Mouse (Mus musculus) midbrain, embryonic 13.5 days (tissue): ENCODE measurements around the gene Cel. TPM values are rescaled to one million over a fixed set of nuclear protein-coding genes. Genes with fewer than 3 reads are reported as not detected.
A peak's percentile ranks its signal among the peaks of the same experiment; 100 is the strongest.

Experiments used
- ATAC-seq: fragments of 200-750 bp; cut with Nextera tagmentation; 2 replicates; pipeline ENCODE4 v1.8.0; 2017; ENCODE audit warnings: mild to moderate bottlenecking, moderate TSS enrichment, moderate library complexity
- H3K27ac ChIP-seq: fragments of 300-500 bp; sonication (generic); 2 replicates; pipeline ENCODE4 v1.5.1; 2015; ENCODE audit warnings: inconsistent platforms, mild to moderate bottlenecking, moderate library complexity
- H3K27me3 ChIP-seq: fragments of 300-500 bp; sonication (generic); 2 replicates; pipeline ENCODE4 v1.6.1; 2015; ENCODE audit warnings: mild to moderate bottlenecking, inconsistent platforms
- H3K36me3 ChIP-seq: fragments of 300-500 bp; sonication (generic); 2 replicates; pipeline ENCODE4 v1.6.1; 2015; ENCODE audit warnings: mild to moderate bottlenecking, inconsistent platforms
- H3K4me1 ChIP-seq: fragments of 300-500 bp; sonication (generic); replicated peaks from 2 replicates; pipeline ENCODE4 v1.6.1; 2015; ENCODE audit warnings: inconsistent platforms
- H3K4me2 ChIP-seq: fragments of 300-500 bp; sonication (generic); replicated peaks from 2 replicates; pipeline ENCODE4 v1.6.1; 2015; ENCODE audit warnings: moderate library complexity, mild to moderate bottlenecking, inconsistent platforms
- H3K4me3 ChIP-seq: fragments of 300-500 bp; sonication (generic); replicated peaks from 2 replicates; pipeline ENCODE4 v1.5.1; 2015; ENCODE audit warnings: mild to moderate bottlenecking, inconsistent platforms
- H3K9ac ChIP-seq: fragments of 300-500 bp; sonication (generic); replicated peaks from 2 replicates; pipeline ENCODE4 v1.6.1; 2015; ENCODE audit warnings: mild to moderate bottlenecking, inconsistent platforms
- H3K9me3 ChIP-seq: fragments of 300-500 bp; sonication (generic); 2 replicates; pipeline ENCODE4 v1.6.1; 2016; ENCODE audit warnings: mild to moderate bottlenecking, inconsistent platforms
- WGBS: fragments of 180-500 bp; shearing (Covaris S2); methylation state at CpG from one replicate; pipeline ENCODE4 v1.1.7; 2015; 5-methylcytosine and 5-hydroxymethylcytosine counted together
- polyA plus RNA-seq: library from polyadenylated mRNA; unstranded; fragments of >200 nt; fragmentation: Nextera tagmentation; extraction: Ambion mirVana; gene quantifications from 2 replicates; pipeline ENCODE4 v1.2.1, GENCODE M21; 2015

The Cel gene
- polyA plus RNA-seq, 1 experiment from 2014 or later = 0.07 TPM

GRCm38 (mm10) chr2:28546560-28546959, 16.6 kb downstream of the Cel start:
- Histone ChIP-seq H3K4me1 (no peaks in the 10 kb centered on the region), H3K27ac (no peak overlapping the region), H3K9ac (no peak overlapping the region), H3K27me3 (no peaks in the 10 kb centered on the region), H3K9me3 (no peaks in the 10 kb centered on the region), H3K4me3 (no peak overlapping the region), H3K4me2 (no peak overlapping the region), H3K36me3 (peaks cover 98% of the 10 kb centered on the region)
- ATAC-seq = no peak
- 81% methylated on average over 6 of the region's 6 CpGs for WGBS

DNA sequence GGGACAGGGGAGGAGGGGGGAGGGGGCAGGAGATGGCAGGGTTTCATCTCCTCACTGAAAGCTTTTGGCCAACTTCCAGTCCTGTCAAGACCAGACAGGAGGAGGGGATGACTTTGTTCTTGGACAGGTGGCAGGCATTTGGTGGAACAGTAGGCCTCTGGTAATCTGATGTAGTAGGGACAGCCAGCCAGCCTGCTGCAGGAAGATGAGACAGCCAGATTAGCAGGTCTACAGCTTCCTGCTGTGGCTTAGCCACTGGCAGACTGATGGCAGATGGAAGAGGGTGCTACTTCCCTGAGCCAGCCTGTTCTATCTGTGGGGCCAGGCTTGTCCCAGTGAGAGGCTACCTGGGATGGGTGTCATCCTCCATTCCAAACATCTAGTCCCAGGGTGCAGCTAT, 17.2 kb downstream of the Cel start:
- H3K36me3 ChIP-seq = peaks cover 97% of the 10 kb centered on the region
- no peaks in the 10 kb centered on the region for H3K27me3 ChIP-seq
- no peaks in the 10 kb centered on the region for H3K9me3 ChIP-seq
- ATAC-seq = no peak
- H3K27ac ChIP-seq = no peak overlapping the region
- no peaks in the 10 kb centered on the region for H3K4me1 ChIP-seq
- H3K9ac ChIP-seq = no peak overlapping the region; the same call in 1 of the 2 replicates
- H3K4me2 ChIP-seq = no peak overlapping the region
- no peak overlapping the region for H3K4me3 ChIP-seq

- H3K4me3 ChIP-seq = no peak overlapping the region
- ATAC-seq = no peak
- peaks cover 76% of the 10 kb centered on the region for H3K36me3 ChIP-seq
- no peak overlapping the region for H3K27ac ChIP-seq
- 0 out of 2 replicates have a peak overlapping the region, but pooled peaks have one; percentile 19 for H3K9ac ChIP-seq
- no peak overlapping the region for H3K4me2 ChIP-seq
- no peaks in the 10 kb centered on the region for H3K27me3 ChIP-seq
- peaks cover 20% of the 10 kb centered on the region for H3K4me1 ChIP-seq
- 95% methylated on average over 8 of the region's 8 CpGs for WGBS
- H3K9me3 ChIP-seq = no peaks in the 10 kb centered on the region
Observed at GRCm38 (mm10) chr2:28543894-28544293, 19.3 kb downstream of the Cel start.

DNA sequence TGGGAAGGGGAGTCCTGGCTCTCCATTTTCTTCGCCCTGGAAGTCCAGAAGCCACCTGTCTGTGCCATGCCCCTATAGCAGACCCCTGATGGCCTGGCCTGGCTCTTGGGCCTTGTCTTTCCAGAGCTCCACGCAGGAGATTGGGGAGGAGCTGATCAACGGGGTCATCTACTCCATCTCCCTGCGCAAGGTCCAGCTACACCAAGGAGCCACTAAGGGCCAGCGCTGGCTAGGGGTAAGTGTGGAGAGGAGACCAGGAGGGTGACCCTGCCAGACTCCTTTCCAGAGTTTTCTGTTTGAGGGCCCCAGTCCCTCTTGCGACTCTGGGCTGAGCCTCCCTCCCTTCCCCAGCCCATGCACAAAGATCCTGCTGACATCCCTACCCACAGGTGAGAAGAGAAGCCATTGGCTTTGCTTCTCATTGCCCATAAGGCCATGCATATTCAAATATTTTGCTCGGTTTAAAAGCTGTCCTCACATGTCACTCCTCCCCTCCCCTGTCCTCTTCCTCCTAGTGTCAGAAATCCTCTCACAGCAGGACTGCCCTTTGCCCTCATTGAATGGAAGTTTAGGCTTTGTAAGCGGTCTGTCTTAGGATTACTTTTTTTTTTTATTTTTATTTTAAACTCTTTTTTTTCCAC, 22.5 kb downstream of the Cel start:
- Histone ChIP-seq H3K9ac (no peak overlapping the region), H3K36me3 (peaks cover 46% of the 10 kb centered on the region), H3K27me3 (no peaks in the 10 kb centered on the region), H3K9me3 (no peaks in the 10 kb centered on the region), H3K27ac (no peak overlapping the region), H3K4me1 (peaks cover 52% of the 10 kb centered on the region), H3K4me3 (no peak overlapping the region), H3K4me2 (no peak overlapping the region)
- no peak for ATAC-seq
- WGBS = 80% methylated on average over 8 of the region's 8 CpGs

DNA sequence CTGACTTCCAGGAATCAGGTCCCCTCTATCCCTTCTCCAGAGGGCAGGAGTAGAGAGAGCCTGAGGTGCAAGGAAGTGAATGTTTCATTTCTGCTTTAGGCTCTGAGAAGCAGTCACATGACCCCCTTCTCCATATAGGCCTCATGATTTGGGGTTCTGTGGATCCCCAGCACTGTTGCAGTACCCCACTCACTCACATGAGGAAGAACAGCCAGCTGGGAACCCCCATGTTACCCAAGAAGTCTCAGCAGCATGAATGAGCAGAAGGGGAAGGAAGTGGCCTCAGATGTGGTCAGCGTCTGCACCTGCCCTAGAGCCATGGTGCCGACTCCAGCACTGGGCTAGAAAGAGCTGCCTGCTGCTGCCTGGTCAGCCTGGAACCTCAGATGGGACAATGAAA, 23.3 kb downstream of the Cel start:
- H3K27me3 ChIP-seq = no peaks in the 10 kb centered on the region
- H3K27ac ChIP-seq = peak overlapping the region; percentile 82
- H3K9me3 ChIP-seq = no peaks in the 10 kb centered on the region
- WGBS = 84% methylated on average over 2 of the region's 2 CpGs
- ATAC-seq = no peak
- peak overlapping the region; percentile 54; the same call in 1 of the 2 replicates for H3K9ac ChIP-seq
- peaks cover 60% of the 10 kb centered on the region for H3K4me1 ChIP-seq
- peaks cover 39% of the 10 kb centered on the region for H3K36me3 ChIP-seq
- H3K4me3 ChIP-seq = no peak overlapping the region
- H3K4me2 ChIP-seq = no peak overlapping the region

- peak overlapping the region; percentile 15; the same call in 1 of the 2 replicates for H3K4me2 ChIP-seq
Observed at GRCm38 (mm10) chr2:28539206-28539605, 24.0 kb downstream of the Cel start.

DNA sequence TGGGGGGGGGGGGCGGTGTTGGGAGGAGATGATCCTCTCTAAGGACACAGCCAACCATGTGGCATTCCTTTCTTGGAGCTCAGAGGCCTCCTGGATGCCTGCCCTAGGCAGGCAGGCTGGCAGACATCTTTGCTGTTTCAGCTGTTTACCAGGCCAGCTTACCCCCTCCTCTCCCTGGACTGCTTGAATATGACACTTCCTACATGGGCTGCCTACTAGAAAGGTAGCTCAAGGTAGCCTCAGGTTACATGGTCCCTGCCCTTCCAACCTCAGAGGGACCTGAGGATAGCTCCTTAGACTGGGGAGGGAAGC, 24.4 kb downstream of the Cel start:
- Histone ChIP-seq H3K9me3 (no peaks in the 10 kb centered on the region), H3K4me1 (peaks cover 71% of the 10 kb centered on the region), H3K36me3 (peaks cover 27% of the 10 kb centered on the region), H3K27me3 (no peaks in the 10 kb centered on the region), H3K4me2 (no peak overlapping the region), H3K4me3 (no peak overlapping the region), H3K9ac (peak overlapping the region; percentile 54), H3K27ac (peak overlapping the region; percentile 82)
- ATAC-seq = peak; percentile 1; the same call in 1 of the 2 replicates
- WGBS = 50% methylated on average over 1 of the region's 1 CpGs

More at GRCm38 (mm10) chr2:28539206-28539605, 24.0 kb downstream of the Cel start:
- Histone ChIP-seq H3K9me3 (no peaks in the 10 kb centered on the region), H3K4me3 (no peak overlapping the region), H3K4me1 (peaks cover 67% of the 10 kb centered on the region), H3K27ac (peak overlapping the region; percentile 82), H3K9ac (peak overlapping the region; percentile 54), H3K36me3 (peaks cover 31% of the 10 kb centered on the region), H3K27me3 (no peaks in the 10 kb centered on the region)
- WGBS = 31% methylated on average over 7 of the region's 7 CpGs
- peak; percentile 57 for ATAC-seq

DNA sequence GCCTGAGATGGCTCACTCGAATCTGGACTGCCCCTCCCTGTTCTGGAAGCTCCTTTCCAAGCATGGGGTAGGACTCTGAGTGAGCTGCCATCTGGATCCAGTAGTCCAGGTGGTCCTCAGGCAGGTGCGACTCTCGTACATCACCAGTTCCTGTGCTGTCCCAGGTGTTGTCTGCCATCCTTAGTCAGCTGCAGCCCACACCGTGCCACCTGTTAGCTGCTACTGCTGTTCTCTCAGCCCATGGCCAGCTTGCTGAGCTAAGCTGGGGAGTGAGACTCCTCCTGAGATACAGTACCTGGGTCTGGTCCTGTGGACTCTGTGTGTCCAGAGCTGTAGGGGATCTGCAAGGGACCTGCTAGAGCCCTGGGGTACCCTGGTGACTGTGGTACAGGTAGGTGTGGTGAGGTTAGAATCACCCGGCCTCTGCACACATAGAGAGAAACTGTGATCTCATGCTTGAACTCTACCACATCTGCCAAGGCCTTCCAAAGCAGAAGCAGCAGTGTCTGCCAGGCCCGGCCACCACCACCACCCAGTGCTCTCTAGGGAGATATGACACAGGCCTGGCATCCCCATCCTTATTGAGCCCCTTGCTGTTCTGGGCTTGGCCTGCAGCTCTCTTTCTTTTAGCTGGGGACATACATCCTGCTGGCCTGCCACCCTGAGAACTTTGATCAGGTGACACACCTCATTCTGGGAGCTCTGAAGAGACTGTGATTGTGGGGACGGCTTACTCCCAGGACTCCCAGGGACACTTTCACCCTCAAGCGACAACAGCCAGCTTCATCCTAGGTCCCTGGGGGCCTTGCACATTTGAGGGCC, 25.0 kb downstream of the Cel start:
- no peak for ATAC-seq
- Histone ChIP-seq H3K4me3 (no peak overlapping the region), H3K4me1 (peaks cover 77% of the 10 kb centered on the region), H3K27me3 (no peaks in the 10 kb centered on the region), H3K36me3 (peaks cover 21% of the 10 kb centered on the region), H3K27ac (peak overlapping the region; percentile 82), H3K4me2 (peak overlapping the region; percentile 9; the same call in 1 of the 2 replicates), H3K9me3 (no peaks in the 10 kb centered on the region), H3K9ac (peak overlapping the region; percentile 54; the same call in 1 of the 2 replicates)
- WGBS = 75% methylated on average over 8 of the region's 8 CpGs

DNA sequence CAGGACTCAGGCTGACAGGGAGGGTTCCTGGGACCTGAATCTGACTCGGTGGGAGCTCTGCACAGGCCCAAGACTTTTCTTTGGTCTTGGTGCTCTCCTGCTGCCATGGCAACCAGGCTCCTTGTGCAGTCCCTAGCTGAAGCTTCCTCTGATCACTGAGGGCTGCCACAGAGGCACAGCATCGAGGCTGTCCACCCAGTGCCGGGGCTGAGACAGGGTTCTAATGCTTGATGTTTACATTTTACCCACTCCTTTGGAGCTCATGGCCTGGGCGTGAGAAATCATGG, 25.6 kb downstream of the Cel start:
- WGBS = 19% methylated on average over 4 of the region's 4 CpGs
- Histone ChIP-seq H3K4me2 (peak overlapping the region; percentile 9; the same call in 1 of the 2 replicates), H3K36me3 (peaks cover 15% of the 10 kb centered on the region), H3K27me3 (no peaks in the 10 kb centered on the region), H3K9ac (peak overlapping the region; percentile 50; the same call in 1 of the 2 replicates), H3K4me1 (peaks cover 83% of the 10 kb centered on the region), H3K9me3 (no peaks in the 10 kb centered on the region), H3K4me3 (no peak overlapping the region), H3K27ac (peak overlapping the region; percentile 82)
- 0 out of 2 replicates have a peak, but pooled peaks have one; percentile 8 for ATAC-seq

DNA sequence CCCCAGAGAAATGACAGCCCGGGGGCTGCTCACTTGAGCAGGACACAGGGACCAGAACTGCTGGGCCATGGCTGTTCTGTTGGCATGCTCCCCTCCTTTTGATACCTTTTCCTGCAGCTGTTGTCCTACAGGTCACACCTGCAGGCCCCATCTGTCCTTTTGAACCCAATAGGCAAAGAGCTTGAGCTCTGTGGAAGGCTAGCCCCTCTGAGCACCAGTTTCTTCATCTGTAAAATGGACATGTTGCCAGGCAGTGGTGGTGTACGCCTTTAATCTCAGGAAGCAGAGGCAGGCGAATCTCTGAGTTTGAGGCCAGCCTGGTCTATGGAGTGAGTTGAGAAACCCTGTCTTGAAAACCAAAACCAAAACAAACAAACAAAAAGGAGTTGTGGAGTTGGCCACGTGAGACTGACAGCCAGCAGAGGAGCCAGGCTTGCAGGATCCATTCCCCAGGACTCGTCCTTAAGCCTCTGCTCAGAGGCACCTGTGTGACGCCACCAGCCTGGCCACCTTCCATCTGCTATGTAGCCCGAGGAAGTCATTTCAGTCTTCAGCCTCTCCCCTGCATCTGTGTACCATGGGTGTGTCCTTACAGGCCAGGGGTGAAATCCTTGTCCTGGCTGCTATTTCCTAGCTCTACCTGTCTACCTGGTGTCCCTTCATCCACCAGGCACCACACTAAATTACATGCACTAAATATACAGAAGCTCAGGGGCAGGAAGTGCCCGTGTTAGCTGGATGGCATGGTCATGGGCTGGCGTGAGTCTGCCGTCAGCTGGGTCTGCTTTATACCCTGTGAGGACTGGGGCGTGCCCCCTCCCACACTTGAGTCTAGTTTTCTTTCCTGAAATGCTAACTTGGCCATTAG, 26.2 kb downstream of the Cel start:
- H3K9ac ChIP-seq = peak overlapping the region; percentile 50; the same call in 1 of the 2 replicates
- peaks cover 9% of the 10 kb centered on the region for H3K36me3 ChIP-seq
- 0 out of 2 replicates have a peak overlapping the region, but pooled peaks have one; percentile 9 for H3K4me2 ChIP-seq
- H3K27me3 ChIP-seq = no peaks in the 10 kb centered on the region
- H3K27ac ChIP-seq = peak overlapping the region; percentile 82
- H3K4me1 ChIP-seq = peaks cover 89% of the 10 kb centered on the region
- WGBS = 70% methylated on average over 11 of the region's 11 CpGs
- H3K9me3 ChIP-seq = no peaks in the 10 kb centered on the region
- ATAC-seq = no peak
- no peak overlapping the region for H3K4me3 ChIP-seq

DNA sequence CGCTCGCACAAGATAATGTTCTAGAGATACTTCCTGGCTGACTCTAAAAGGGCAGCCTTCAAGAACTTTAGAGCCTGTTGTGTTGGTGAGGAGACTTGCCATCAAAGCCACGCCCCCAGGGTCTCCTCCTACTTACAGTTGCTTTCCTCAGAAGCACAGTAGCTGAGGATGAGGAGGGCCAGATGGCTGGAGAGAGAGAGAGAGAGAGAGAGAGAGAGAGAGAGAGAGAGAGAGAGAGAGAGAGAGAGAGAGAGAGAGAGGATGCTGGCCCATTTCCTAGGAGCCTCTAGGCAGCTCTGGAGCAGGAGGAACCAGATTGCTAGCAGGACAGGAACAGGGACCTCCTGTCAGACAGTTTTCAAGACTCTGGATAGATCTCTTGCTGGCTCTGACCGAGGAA, 27.0 kb downstream of the Cel start:
- Histone ChIP-seq H3K4me3 (no peak overlapping the region), H3K36me3 (peaks cover under 1% of the 10 kb centered on the region; the same call in 1 of the 2 replicates), H3K27me3 (no peaks in the 10 kb centered on the region), H3K4me1 (peaks cover 97% of the 10 kb centered on the region), H3K27ac (peak overlapping the region; percentile 89), H3K9ac (0 out of 2 replicates have a peak overlapping the region, but pooled peaks have one; percentile 79), H3K4me2 (0 out of 2 replicates have a peak overlapping the region, but pooled peaks have one; percentile 75), H3K9me3 (no peaks in the 10 kb centered on the region)
- ATAC-seq = no peak
- WGBS = 82% methylated on average over 4 of the region's 4 CpGs
